In the genomic region with DNA sequence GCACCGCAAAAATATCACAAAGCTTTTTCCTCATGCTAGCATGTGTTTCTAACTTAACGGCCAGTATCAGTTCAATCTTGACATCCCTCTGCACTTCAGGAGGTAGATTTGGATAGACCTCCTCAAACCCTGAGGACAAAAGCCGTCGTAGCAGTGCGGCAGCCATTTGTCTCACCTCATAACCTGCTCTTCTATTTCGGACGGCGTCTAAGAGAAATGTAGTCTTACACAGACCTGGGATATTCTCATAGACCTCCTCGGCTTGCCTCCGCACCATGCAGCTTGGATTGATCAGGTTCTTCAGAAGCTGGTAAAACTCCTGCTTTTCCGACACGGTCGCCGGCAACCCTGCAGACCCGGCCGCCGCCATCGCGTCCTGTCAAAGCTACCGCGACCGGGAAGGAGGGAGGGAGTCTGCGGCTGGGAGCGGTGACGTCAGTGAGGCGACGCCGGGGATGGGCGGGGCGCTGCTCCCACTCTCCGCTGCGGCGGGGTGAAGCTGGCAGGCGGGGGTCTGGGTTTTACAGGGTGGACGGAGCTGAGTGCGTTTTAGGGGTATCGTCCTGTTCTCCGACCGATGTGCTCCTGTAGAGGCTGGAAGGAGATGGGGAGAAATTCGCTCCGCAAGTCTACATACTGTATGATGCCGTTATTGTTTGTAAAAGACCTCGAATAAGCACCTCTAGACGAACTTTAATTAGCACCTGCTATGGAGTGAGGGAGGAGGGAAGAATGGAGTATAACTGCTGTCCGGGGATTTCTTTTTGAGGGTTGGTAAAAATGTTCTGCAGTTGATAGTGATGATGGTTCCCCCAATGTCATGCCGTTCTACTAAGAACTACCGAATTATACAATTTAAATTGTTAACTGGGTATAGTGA, we compare ENCODE assay signal across 8 mouse cellular contexts. TPM values are rescaled to one million over a fixed set of nuclear protein-coding genes. Genes with fewer than 3 reads are reported as not detected.
DNase-seq lines count a peak whose midpoint lies in the region; ATAC-seq and TF ChIP-seq lines count a peak whose summit lies in the region.

A gene (minus strand): TSS at position 394 of the 880 bp plus-strand sequence.

- H3K4me2 ChIP-seq in forebrain, embryonic 11.5 days (ENCODE audit: low read depth, low read length, severe bottlenecking): peak within 1 kb of the TSS; percentile 64
- H3K4me2 ChIP-seq in heart, embryonic 16.5 days (ENCODE audit: low read depth, low read length): peak within 1 kb of the TSS; percentile 93
- peak within 1 kb of the TSS; percentile 89 for H3K4me2 ChIP-seq in liver, embryonic 15.5 days
- peak within 1 kb of the TSS; percentile 60 for H3K4me2 ChIP-seq in neural tube, embryonic 11.5 days (ENCODE audit: low read depth)
- H3K4me2 ChIP-seq in stomach, embryonic 16.5 days (ENCODE audit: low read depth, low read length): peak within 1 kb of the TSS; percentile 76

- peak; percentile 71 for DNase-seq in c-Kit-positive CD71-positive TER-119-negative erythroid progenitor cells, embryonic 14.5 days (ENCODE audit: low read depth)
- DNase-seq in forebrain, embryonic 11.5 days (ENCODE audit: low spot score): peak; percentile 94
- DNase-seq in kidney, postnatal 36 days: peak; percentile 92 to 96
- peak; percentile 92 for DNase-seq in neural tube, embryonic 11.5 days (ENCODE audit: low spot score)

- no peak for TF ChIP-seq CTCF in E14TG2a.4 (conservative IDR thresholded peaks at IDR 0.05; ENCODE audit: low read length)

- ATAC-seq in forebrain, embryonic 11.5 days (replicated peaks; ENCODE audit: low FRiP score): peak; percentile 97
- peak; percentile 94 for ATAC-seq in heart, embryonic 16.5 days (replicated peaks; ENCODE audit: extremely low read depth, insufficient read depth, low FRiP score)
- ATAC-seq in liver, embryonic 15.5 days (ENCODE audit: insufficient read depth): peak; percentile 94
- ATAC-seq in neural tube, embryonic 11.5 days (ENCODE audit: insufficient read depth, low FRiP score, low TSS enrichment): peak; percentile 93
- peak; percentile 99 for ATAC-seq in stomach, embryonic 16.5 days (ENCODE audit: insufficient read depth, low FRiP score)

- H3K27ac ChIP-seq in forebrain, embryonic 11.5 days (ENCODE audit: low read depth, low read length): no peak within 1 kb of the TSS
- peak within 1 kb of the TSS; percentile 56 for H3K27ac ChIP-seq in heart, embryonic 16.5 days (ENCODE audit: low read length)
- 0 out of 2 replicates have a peak within 1 kb of the TSS, but pooled peaks have one; percentile 33 for H3K27ac ChIP-seq in liver, embryonic 15.5 days (replicated peaks)
- no peak within 1 kb of the TSS for H3K27ac ChIP-seq in neural tube, embryonic 11.5 days (ENCODE audit: low read depth, low read length)
- no peak within 1 kb of the TSS for H3K27ac ChIP-seq in stomach, embryonic 16.5 days (ENCODE audit: low read length)

- WGBS in forebrain, embryonic 11.5 days: 1% methylated on average over 47 of the region's 47 CpGs
- WGBS in heart, embryonic 16.5 days: 1% methylated on average over 47 of the region's 47 CpGs
- 1% methylated on average over 47 of the region's 47 CpGs for WGBS in liver, embryonic 15.5 days (ENCODE audit: insufficient replicate concordance)
- WGBS in neural tube, embryonic 11.5 days: 1% methylated on average over 47 of the region's 47 CpGs
- WGBS in stomach, embryonic 16.5 days: under 1% methylated on average over 47 of the region's 47 CpGs

- H3K4me3 ChIP-seq in E14TG2a.4 (replicated peaks; ENCODE audit: low read length): peak within 1 kb of the TSS; percentile 93
- peak within 1 kb of the TSS; percentile 78 for H3K4me3 ChIP-seq in forebrain, embryonic 11.5 days (ENCODE audit: low read depth, low read length)
- H3K4me3 ChIP-seq in heart, embryonic 16.5 days (ENCODE audit: low read length): peak within 1 kb of the TSS; percentile 81
- H3K4me3 ChIP-seq in liver, embryonic 15.5 days (replicated peaks): peak within 1 kb of the TSS; percentile 80
- peak within 1 kb of the TSS; percentile 56 for H3K4me3 ChIP-seq in neural tube, embryonic 11.5 days (ENCODE audit: low read depth, low read length)
- peak within 1 kb of the TSS; percentile 74 for H3K4me3 ChIP-seq in stomach, embryonic 16.5 days (replicated peaks; ENCODE audit: low read length)

- peak within 1 kb of the TSS; percentile 76 for H3K9ac ChIP-seq in forebrain, embryonic 11.5 days (ENCODE audit: low read length)
- H3K9ac ChIP-seq in heart, embryonic 16.5 days (ENCODE audit: low read length): peak within 1 kb of the TSS; percentile 83
- H3K9ac ChIP-seq in liver, embryonic 15.5 days: peak within 1 kb of the TSS; percentile 75
- H3K9ac ChIP-seq in neural tube, embryonic 11.5 days (ENCODE audit: low read length): peak within 1 kb of the TSS; percentile 58
- H3K9ac ChIP-seq in stomach, embryonic 16.5 days (ENCODE audit: low read length): peak within 1 kb of the TSS; percentile 80

- H3K9me3 ChIP-seq in E14TG2a.4 (ENCODE audit: low read length): no peaks in the 10 kb centered on the region
- H3K9me3 ChIP-seq in forebrain, embryonic 11.5 days (ENCODE audit: control insufficient read depth, low read length): no peaks in the 10 kb centered on the region
- H3K9me3 ChIP-seq in heart, embryonic 16.5 days (replicated peaks; ENCODE audit: control insufficient read depth, low read length): no peaks in the 10 kb centered on the region
- no peaks in the 10 kb centered on the region for H3K9me3 ChIP-seq in liver, embryonic 15.5 days (replicated peaks)
- H3K9me3 ChIP-seq in neural tube, embryonic 11.5 days (ENCODE audit: control insufficient read depth, low read length): no peaks in the 10 kb centered on the region
- H3K9me3 ChIP-seq in stomach, embryonic 16.5 days (replicated peaks; ENCODE audit: control insufficient read depth, low read length): no peaks in the 10 kb centered on the region

- peaks cover 31% of the 10 kb centered on the region for H3K36me3 ChIP-seq in E14TG2a.4 (ENCODE audit: insufficient read depth, low read length)
- H3K36me3 ChIP-seq in forebrain, embryonic 11.5 days (ENCODE audit: control insufficient read depth, insufficient read depth, low read length): peaks cover 6% of the 10 kb centered on the region; the same call in 1 of the 2 replicates
- peaks cover 17% of the 10 kb centered on the region for H3K36me3 ChIP-seq in heart, embryonic 16.5 days (ENCODE audit: control insufficient read depth, insufficient read depth)
- peaks cover 26% of the 10 kb centered on the region for H3K36me3 ChIP-seq in liver, embryonic 15.5 days (replicated peaks)
- H3K36me3 ChIP-seq in neural tube, embryonic 11.5 days (ENCODE audit: control insufficient read depth, insufficient read depth, low read length): peaks cover 4% of the 10 kb centered on the region; the same call in 1 of the 2 replicates
- H3K36me3 ChIP-seq in stomach, embryonic 16.5 days (ENCODE audit: control insufficient read depth, insufficient read depth, low read length): 0 out of 2 replicates have a peak, but pooled peaks cover 10% of the 10 kb centered on the region

- H3K27me3 ChIP-seq in E14TG2a.4 (ENCODE audit: insufficient read depth, low read length): 0 out of 2 replicates have a peak, but pooled peaks cover 2% of the 10 kb centered on the region
- H3K27me3 ChIP-seq in forebrain, embryonic 11.5 days (ENCODE audit: control insufficient read depth, insufficient read depth, low read length): no peaks in the 10 kb centered on the region
- H3K27me3 ChIP-seq in heart, embryonic 16.5 days (ENCODE audit: control insufficient read depth, insufficient read depth, low read length): no peaks in the 10 kb centered on the region; the same call in 1 of the 2 replicates
- 0 out of 2 replicates have a peak, but pooled peaks cover 3% of the 10 kb centered on the region for H3K27me3 ChIP-seq in liver, embryonic 15.5 days
- no peaks in the 10 kb centered on the region for H3K27me3 ChIP-seq in neural tube, embryonic 11.5 days (ENCODE audit: control insufficient read depth, insufficient read depth, low read length)
- no peaks in the 10 kb centered on the region for H3K27me3 ChIP-seq in stomach, embryonic 16.5 days (ENCODE audit: control insufficient read depth, insufficient read depth, low read length)

- H3K4me1 ChIP-seq in E14TG2a.4 (replicated peaks; ENCODE audit: low read depth, low read length): peaks cover 15% of the 10 kb centered on the region
- 0 out of 2 replicates have a peak, but pooled peaks cover 12% of the 10 kb centered on the region for H3K4me1 ChIP-seq in forebrain, embryonic 11.5 days (replicated peaks; ENCODE audit: control insufficient read depth, insufficient read depth, low read length)
- peaks cover 9% of the 10 kb centered on the region for H3K4me1 ChIP-seq in heart, embryonic 16.5 days (ENCODE audit: control insufficient read depth, insufficient read depth, low read length)
- H3K4me1 ChIP-seq in liver, embryonic 15.5 days (replicated peaks): peaks cover 19% of the 10 kb centered on the region
- peaks cover 7% of the 10 kb centered on the region for H3K4me1 ChIP-seq in neural tube, embryonic 11.5 days (ENCODE audit: control insufficient read depth, insufficient read depth, low read length)
- H3K4me1 ChIP-seq in stomach, embryonic 16.5 days (ENCODE audit: control insufficient read depth, insufficient read depth, low read length): peaks cover 10% of the 10 kb centered on the region

RNA-seq across cellular contexts. Expression of the gene that starts here (rescaled TPM):
- polyA plus RNA-seq in forebrain, embryonic 11.5 days (2014; fragmentation: Nextera tagmentation; extraction: Ambion mirVana): 29.0 and 32.9 TPM in 2 replicates
- polyA plus RNA-seq in heart, embryonic 16.5 days (2015; fragmentation: Nextera tagmentation; extraction: Ambion mirVana): 14.3 and 16.4 TPM in 2 replicates
- polyA plus RNA-seq in liver, embryonic 15.5 days (2015; fragmentation: Nextera tagmentation; extraction: Ambion mirVana): 4.8 and 5.2 TPM in 2 replicates
- polyA plus RNA-seq in neural tube, embryonic 11.5 days (2014; fragmentation: Nextera tagmentation; extraction: Ambion mirVana): 44.6 and 44.7 TPM in 2 replicates
- 16.6 and 17.4 TPM in 2 replicates for polyA plus RNA-seq in stomach, embryonic 16.5 days (2015; fragmentation: Nextera tagmentation; extraction: Ambion mirVana)

Comparison
In these comparisons a context has a peak if more than half of its experiments do, and no peak if none do; other contexts are left out.
1. H3K27ac ChIP-seq: peak in heart, embryonic 16.5 days (single experiment) and liver, embryonic 15.5 days (single experiment); none in forebrain, embryonic 11.5 days (single experiment), neural tube, embryonic 11.5 days (single experiment) and stomach, embryonic 16.5 days (single experiment).
2. Peak in every context shown above with its lines, with median percentiles within 50 percentile points of each other: H3K4me3 ChIP-seq, DNase-seq, ATAC-seq, H3K4me2 ChIP-seq and H3K9ac ChIP-seq.